8 mouse cellular contexts compared by ENCODE assay signal in the genomic region with DNA sequence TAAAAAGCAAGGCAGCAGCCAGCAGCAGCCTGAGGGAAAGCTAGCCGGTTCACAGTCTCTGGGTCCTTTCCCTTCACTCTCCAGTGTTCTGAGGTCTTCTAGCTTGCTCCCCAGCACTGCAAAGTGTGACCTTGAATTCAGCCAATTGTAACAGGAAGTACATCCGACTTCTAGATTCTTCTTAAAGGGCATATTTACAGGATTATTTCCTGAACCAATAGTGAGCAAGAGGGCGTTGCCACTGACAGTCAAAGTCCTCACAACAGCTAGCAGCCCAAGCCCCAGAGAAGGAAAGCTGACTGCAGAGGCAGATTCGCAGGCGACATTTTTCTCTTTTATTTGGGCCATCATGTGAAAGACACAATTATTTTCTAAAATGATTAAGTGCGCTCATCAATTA. TPM values are rescaled to one million over a fixed set of nuclear protein-coding genes. Genes with fewer than 3 reads are reported as not detected.
DNase-seq lines count a peak whose midpoint lies in the region; ATAC-seq lines count a peak whose summit lies in the region.

No protein-coding gene starts in this region.

- no peak overlapping the region for H3K9ac ChIP-seq in kidney, embryonic 14.5 days (ENCODE audit: low read depth, low read length)
- H3K9ac ChIP-seq in heart, embryonic 13.5 days: peak overlapping the region; percentile 62
- no peak overlapping the region for H3K9ac ChIP-seq in stomach, embryonic 16.5 days (ENCODE audit: low read length)

- no peak for ATAC-seq in kidney, embryonic 14.5 days (ENCODE audit: low FRiP score, low TSS enrichment)
- ATAC-seq in heart, embryonic 13.5 days (ENCODE audit: extremely low read depth, insufficient number of reproducible peaks, low FRiP score, low TSS enrichment): no peak
- ATAC-seq in stomach, embryonic 16.5 days (ENCODE audit: insufficient read depth, low FRiP score): peak; percentile 86

- H3K4me2 ChIP-seq in kidney, embryonic 14.5 days (replicated peaks; ENCODE audit: low read depth, low read length): no peak overlapping the region
- H3K4me2 ChIP-seq in heart, embryonic 13.5 days: no peak overlapping the region
- no peak overlapping the region for H3K4me2 ChIP-seq in stomach, embryonic 16.5 days (ENCODE audit: low read depth, low read length)

- H3K9me3 ChIP-seq in kidney, embryonic 14.5 days (ENCODE audit: control insufficient read depth, low read length): no peaks in the 10 kb centered on the region
- no peaks in the 10 kb centered on the region for H3K9me3 ChIP-seq in heart, embryonic 13.5 days
- no peaks in the 10 kb centered on the region for H3K9me3 ChIP-seq in stomach, embryonic 16.5 days (replicated peaks; ENCODE audit: control insufficient read depth, low read length)

- no peak overlapping the region for H3K27ac ChIP-seq in kidney, embryonic 14.5 days (ENCODE audit: low read depth, low read length)
- H3K27ac ChIP-seq in heart, embryonic 13.5 days (replicated peaks): peak overlapping the region; percentile 57
- peak overlapping the region; percentile 56; the same call in 1 of the 2 replicates for H3K27ac ChIP-seq in stomach, embryonic 16.5 days (ENCODE audit: low read length)

- H3K4me1 ChIP-seq in kidney, embryonic 14.5 days (ENCODE audit: control insufficient read depth, insufficient read depth, low read length): no peaks in the 10 kb centered on the region
- H3K4me1 ChIP-seq in heart, embryonic 13.5 days: peaks cover 41% of the 10 kb centered on the region
- peaks cover 12% of the 10 kb centered on the region for H3K4me1 ChIP-seq in stomach, embryonic 16.5 days (ENCODE audit: control insufficient read depth, insufficient read depth, low read length)

- peak; percentile 69 for DNase-seq in kidney, adult 11 months
- peak; percentile 84 for DNase-seq in large intestine, adult 2 months (ENCODE audit: low read depth, low spot score)
- no peak for DNase-seq in left cerebral cortex, postnatal 4 days
- DNase-seq in cerebellum, postnatal 4 days (ENCODE audit: low spot score in 2 of 2): no peak
- no peak for DNase-seq in left cerebral cortex, postnatal 14 days (ENCODE audit: low spot score in 2 of 2)

- intact Hi-C loops in left cerebral cortex, postnatal 4 days (cut with DNase I): loop anchor here (10.0 kb wide), 1 partner anchor 66 kb away; the partner anchor contains the start of gene Ift81
- intact Hi-C loops in left cerebral cortex, postnatal 14 days (cut with DNase I): loop anchor here (5.0 kb wide), 1 partner anchor 46 kb away; the partner anchor contains the start of gene Atp2a2

- no peaks in the 10 kb centered on the region for H3K27me3 ChIP-seq in kidney, embryonic 14.5 days (ENCODE audit: control insufficient read depth, insufficient read depth, low read length)
- no peaks in the 10 kb centered on the region for H3K27me3 ChIP-seq in heart, embryonic 13.5 days (replicated peaks)
- H3K27me3 ChIP-seq in stomach, embryonic 16.5 days (ENCODE audit: control insufficient read depth, insufficient read depth, low read length): no peaks in the 10 kb centered on the region

- H3K4me3 ChIP-seq in kidney, embryonic 14.5 days (ENCODE audit: low read length): no peak overlapping the region
- H3K4me3 ChIP-seq in heart, embryonic 13.5 days: no peak overlapping the region
- H3K4me3 ChIP-seq in stomach, embryonic 16.5 days (replicated peaks; ENCODE audit: low read length): no peak overlapping the region

- H3K36me3 ChIP-seq in kidney, embryonic 14.5 days (ENCODE audit: control insufficient read depth, insufficient read depth, low read length): no peaks in the 10 kb centered on the region
- peaks cover 10% of the 10 kb centered on the region for H3K36me3 ChIP-seq in heart, embryonic 13.5 days
- no peaks in the 10 kb centered on the region for H3K36me3 ChIP-seq in stomach, embryonic 16.5 days (ENCODE audit: control insufficient read depth, insufficient read depth, low read length)

- 65% methylated on average over 6 of the region's 6 CpGs for WGBS in kidney, embryonic 14.5 days
- WGBS in heart, embryonic 13.5 days: 54% methylated on average over 6 of the region's 6 CpGs
- 15% methylated on average over 6 of the region's 6 CpGs for WGBS in large intestine, adult 2 months
- 48% methylated on average over 6 of the region's 6 CpGs for WGBS in stomach, embryonic 16.5 days

RNA-seq across cellular contexts. Expression of gene Atp2a2, which starts 46.6 kb away (rescaled TPM):
- polyA plus RNA-seq in kidney, embryonic 14.5 days (2014; fragmentation: Nextera tagmentation; extraction: Ambion mirVana): 30.3 and 53.2 TPM in 2 replicates
- polyA plus RNA-seq in heart, embryonic 13.5 days (2015; fragmentation: Nextera tagmentation; extraction: Ambion mirVana): 221 and 227 TPM in 2 replicates
- polyA plus RNA-seq in large intestine, adult 2 months (2012; rRNA removed): 78.0 and 98.8 TPM in 2 replicates
- 25.5 and 27.3 TPM in 2 replicates for polyA plus RNA-seq in stomach, embryonic 16.5 days (2015; fragmentation: Nextera tagmentation; extraction: Ambion mirVana)
- 100 to 1,000 TPM; 385 to 392 TPM for total RNA-seq in left cerebral cortex, postnatal 4 days (2021)
- 100 to 1,000 TPM; 737 to 785 TPM for total RNA-seq in left cerebral cortex, postnatal 14 days (2021)

Comparison
In these comparisons a context has a peak if more than half of its experiments do, and no peak if none do; other contexts are left out.
1. DNase-seq: peak in kidney, adult 11 months (single experiment) and large intestine, adult 2 months (single experiment); none in left cerebral cortex, postnatal 4 days (single experiment), cerebellum, postnatal 4 days (0 of 2) and left cerebral cortex, postnatal 14 days (0 of 2).